Mouse (Mus musculus) monocyte, adult 2 months (primary cell): ENCODE data around the gene Otos.
A peak's percentile ranks its signal among the peaks of the same experiment; 100 is the strongest.

ENCODE experiments used
- DNase-seq, 2 experiments: peaks; one replicate each; pipeline ENCODE4 v3.0.0; 2022; ENCODE audit warnings: low spot score in 2 of 2, low read depth in 1 of 2

Gene Otos

DNA sequence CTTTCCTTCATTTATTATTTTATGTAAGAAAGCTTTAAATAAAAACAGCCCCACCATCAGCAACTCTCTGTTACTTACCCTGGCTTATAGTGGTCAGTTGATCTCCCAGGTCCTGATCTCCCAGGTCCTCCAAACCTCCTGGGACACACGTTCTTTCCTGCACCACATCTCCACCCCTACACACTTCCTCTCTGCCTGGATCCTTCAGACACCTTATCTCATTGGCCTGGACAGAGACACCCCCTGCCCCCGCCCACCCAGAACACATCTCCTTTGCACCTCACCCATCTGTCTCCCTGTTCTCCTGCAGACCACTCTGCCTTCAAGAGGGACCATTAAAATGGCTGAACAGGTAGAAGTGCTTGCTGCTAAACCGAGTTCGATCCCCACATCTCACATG lies 1.6 kb downstream of the Otos start:
- DNase-seq, result no peak

GRCm38 (mm10) chr1:92646601-92647000 lies 2.0 kb downstream of the Otos start:
- no peak for DNase-seq

- no peak for DNase-seq
These were observed 2.5 kb downstream of the Otos start for GRCm38 (mm10) chr1:92646111-92646510.

DNA sequence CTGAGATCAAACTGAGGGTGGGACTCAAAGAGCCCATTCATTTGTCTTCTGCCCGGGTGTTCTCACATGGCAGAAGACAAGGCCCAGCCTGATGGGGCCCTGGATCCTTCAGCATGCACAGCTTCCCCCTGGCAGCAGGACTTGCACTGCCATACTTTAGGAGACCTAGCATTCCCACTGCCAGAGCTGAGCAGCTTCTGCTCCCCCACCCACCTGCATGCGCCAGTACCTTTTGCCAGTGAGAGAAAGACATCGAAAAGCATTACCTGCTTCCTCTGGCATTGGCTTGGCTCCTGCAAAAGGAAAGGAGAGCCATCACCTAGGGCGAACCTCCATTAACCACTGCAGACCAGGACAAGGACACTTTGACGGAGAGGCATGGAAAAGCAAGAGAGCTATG lies 3.7 kb downstream of the Otos start:
- DNase-seq, result no peak

DNA sequence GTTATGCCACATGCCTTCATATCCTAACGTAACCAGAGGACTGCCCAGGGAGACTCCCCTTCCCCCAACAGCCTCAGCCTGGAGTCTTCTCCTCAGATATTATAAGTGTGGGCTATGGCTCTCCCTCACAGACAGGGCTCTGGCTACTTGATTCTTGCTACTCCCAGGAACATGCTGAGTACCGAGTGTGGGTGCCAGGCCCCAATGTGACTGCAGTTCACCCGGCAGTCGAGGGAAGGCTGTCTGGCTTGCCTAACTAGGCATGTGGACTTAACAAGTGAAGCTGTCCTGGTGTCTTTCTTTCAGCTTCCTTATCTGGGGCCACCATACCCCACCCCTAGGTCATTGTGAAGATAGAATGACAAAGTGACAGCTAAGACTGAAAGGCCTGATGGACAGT lies 5.0 kb downstream of the Otos start:
- no peak for DNase-seq

DNA sequence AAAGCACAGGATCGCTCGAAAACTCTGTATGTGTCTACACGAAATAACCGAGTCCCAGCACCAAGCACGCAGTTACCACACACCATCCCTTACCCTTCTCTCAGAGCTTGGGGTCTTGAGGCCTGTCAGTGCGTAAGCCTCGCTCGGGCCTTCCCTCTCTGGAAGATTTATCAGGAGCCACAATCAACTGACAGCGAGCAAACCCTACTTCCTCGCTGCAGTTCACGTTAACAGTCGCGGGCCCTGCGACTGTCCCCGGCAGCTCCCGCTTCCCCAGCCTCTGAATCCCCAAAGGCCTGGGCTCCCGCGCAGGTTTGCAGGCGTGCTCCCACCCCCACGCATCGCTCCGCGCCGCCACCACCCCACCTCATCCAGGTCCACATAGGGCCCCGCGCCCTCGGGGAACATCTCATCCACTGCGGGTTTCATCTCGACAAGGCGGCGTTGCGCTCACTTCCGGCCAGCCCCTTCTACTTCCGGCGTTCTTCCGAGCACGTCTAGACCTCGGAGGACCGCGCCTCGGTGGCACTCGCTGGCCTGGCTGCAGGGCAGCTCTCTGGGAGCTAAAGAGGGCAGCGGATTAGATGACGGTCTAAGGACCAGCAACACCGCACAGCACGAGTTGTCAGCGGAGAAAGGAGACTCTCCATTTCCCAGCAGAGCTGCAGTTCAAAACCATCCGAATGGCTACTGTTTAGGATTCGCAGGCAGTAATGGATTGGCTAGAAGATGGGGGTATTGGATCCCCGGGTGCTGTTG lies 6.9 kb downstream of the Otos start, which contains the start of gene Cops9:
Gene Cops9, minus strand, starts transcription at position 472 of the 759 bp plus-strand sequence.
- peak; percentile 64 to 80 for DNase-seq

GRCm38 (mm10) chr1:92640393-92640792 lies 8.2 kb downstream of the Otos start:
- no peak for DNase-seq

GRCm38 (mm10) chr1:92638736-92639135 lies 9.9 kb downstream of the Otos start:
- no peak for DNase-seq

DNA sequence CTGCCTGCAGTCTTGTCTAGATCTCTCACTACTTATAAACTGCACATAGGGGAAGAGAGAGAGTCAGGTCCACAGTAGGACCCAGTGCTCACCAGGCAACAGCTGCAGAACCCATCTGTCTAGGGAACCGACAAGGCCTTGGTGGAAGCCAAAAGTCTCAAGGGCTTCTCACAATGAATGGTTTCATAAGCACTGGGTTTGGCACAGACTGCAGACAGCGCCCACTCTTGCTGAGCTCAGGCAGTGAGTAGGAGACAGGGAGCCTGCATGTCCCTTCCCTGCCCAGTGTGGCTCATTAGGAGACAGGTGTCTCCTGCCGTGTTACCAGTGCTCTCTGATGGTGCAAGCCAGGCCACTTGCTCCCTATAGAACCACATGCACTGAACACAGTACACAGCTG lies 10.5 kb downstream of the Otos start:
- no peak for DNase-seq

GRCm38 (mm10) chr1:92637501-92638172 lies 11.0 kb downstream of the Otos start:
- DNase-seq, result no peak

- no peak for DNase-seq
These were observed 12.0 kb downstream of the Otos start for GRCm38 (mm10) chr1:92636676-92637075.

DNA sequence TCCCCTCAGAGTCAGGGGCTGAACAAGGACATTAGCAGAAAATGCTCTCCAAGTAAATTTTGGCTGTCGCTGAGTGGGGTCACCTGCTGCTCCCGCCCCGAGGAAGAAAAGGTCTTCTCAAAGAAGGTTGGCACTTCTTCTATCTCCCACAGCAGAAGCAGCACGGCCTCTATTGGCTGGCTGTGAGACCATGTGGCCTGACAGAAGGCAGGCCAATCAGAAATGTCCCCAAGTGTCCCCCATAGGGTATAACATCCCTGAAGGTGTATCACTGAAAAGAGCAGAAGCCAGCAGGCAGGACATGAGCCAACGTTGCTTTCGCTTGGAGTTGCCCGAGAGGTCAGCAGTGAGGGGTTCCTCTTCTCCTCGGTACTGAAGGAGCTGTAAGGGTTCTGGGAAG lies 12.6 kb downstream of the Otos start:
- DNase-seq, result no peak

GRCm38 (mm10) chr1:92634976-92635599 lies 13.6 kb downstream of the Otos start:
- no peak for DNase-seq

DNA sequence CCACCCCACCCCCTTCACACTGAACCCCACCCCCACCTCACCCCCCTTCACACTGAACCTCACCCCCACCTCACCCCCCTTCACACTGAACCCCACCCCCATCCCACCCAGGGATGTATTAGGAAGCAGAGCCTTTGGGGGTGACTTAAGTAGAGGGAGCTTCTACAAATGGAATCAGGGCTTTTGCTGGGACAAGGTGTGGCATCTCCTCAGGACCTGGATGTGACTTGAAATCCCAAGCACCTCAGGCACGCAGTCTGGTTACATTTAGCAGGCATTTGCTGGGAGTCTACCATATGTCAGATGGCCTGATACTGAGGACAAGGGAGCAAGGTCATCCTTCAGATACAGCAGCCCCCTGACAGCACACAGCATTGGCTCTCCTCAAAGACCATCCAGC lies 14.1 kb downstream of the Otos start:
- no peak for DNase-seq

- DNase-seq, result no peak
These were observed 14.9 kb downstream of the Otos start for GRCm38 (mm10) chr1:92633726-92634125.

DNA sequence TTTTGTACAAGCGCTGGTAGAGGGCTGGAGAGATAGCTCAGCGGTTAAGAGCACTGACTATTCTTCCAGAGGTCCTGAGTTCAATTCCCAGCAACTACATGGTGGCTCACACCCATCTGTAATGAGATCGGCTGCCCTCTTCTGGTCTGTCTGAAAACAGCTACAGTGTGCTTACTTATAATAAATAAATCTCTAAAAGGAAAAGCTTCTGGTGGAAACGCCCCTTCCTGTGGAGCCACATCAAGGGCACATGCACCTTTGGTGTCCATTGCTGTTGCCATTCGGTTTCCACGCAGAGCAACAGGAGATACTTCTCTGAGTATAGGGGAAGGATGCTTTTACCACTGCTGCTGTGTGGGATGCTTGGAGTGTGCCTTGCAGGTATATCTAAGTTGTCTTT lies 15.7 kb downstream of the Otos start:
- DNase-seq, result no peak

DNA sequence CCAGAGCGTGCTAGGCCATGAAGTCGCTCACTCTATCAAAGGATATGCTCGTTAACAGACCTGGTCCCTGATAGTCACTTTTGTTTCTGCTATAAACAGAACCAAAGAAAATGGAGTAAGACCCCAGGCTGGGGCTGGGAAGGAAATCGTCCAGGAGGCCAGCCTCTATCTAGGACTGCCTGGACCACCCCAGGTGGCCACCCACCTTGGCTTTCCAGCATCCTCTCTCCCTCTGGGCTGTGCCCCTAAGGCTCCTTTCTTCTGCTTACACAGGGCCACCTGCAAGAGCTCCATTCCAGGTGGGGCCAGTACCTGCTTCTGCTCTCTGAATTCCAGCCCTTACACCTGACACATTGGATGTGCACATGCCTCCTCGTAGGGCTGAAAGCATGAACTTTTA lies 16.4 kb downstream of the Otos start:
- no peak for DNase-seq

- no peak for DNase-seq
These were observed 20.4 kb downstream of the Otos start for GRCm38 (mm10) chr1:92628227-92628626.

- DNase-seq, result no peak
These were observed 30.3 kb downstream of the Otos start for GRCm38 (mm10) chr1:92618360-92618759.

DNA sequence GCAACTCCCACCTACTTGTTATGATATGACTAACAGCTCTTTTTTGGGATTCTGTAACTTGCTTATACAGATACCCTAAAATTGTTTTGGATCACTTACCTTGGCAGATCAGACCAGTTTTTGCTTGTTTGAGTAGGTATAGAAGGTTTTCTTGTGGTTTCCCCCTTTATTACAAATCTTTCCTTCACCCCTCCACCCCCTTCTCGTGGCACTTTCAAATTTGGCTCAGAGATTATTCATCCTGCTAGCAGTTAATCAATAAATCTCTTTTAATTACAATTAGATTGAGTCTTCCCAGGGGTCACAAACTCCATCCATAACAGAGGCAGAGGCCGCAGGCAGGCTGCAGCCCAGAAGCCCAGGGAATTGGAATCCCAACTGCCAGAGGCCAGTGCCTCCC lies 31.2 kb downstream of the Otos start, which contains the start of gene Olfr12:
Gene Olfr12, plus strand, starts transcription at position 301 of the 400 bp plus-strand sequence.
- DNase-seq, result no peak

- DNase-seq, result no peak
These were observed 32.6 kb downstream of the Otos start for GRCm38 (mm10) chr1:92616046-92616445.

DNA sequence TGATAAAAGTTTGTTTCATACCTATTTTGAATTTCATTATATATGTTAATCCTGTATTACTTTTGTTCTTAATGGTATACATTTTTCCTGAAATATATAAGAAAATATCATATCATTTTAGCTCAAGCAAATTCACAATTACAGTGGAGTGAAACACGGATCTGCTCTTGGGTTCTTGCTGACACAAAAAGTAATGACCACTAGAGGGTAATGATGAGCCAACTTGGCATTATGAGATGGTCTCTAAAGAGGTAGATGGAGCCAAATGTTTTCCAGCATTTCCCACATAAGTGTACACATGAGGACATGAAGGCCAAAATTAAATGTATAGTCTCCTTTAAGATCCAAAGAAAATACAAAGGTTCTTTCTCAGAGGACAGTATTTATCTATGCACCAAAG lies 34.1 kb downstream of the Otos start:
- DNase-seq, result no peak
